Mouse (Mus musculus) megakaryocyte, adult 5-6 weeks (primary cell): ENCODE measurements at regions not wholly inside any gene's neighbourhood (a gene's known extent, or its start where the extent isn't known, plus 50 kb on each side); places are given as distances from the start of the nearest gene placed in this dataset.

Experiments used
- ATAC-seq: 2 replicates; pipeline ENCODE4 v1.8.0; 2016; ENCODE audit warnings: mild to moderate bottlenecking, inconsistent platforms; ENCODE audit not compliant: poor library complexity, severe bottlenecking

GRCm38 (mm10) chr4:54704696-54705095 lies 240.2 kb upstream of the Zfp462 start:
- no peak for ATAC-seq

GRCm38 (mm10) chr4:54709751-54710150 lies 235.1 kb upstream of the Zfp462 start:
- ATAC-seq, result no peak

DNA sequence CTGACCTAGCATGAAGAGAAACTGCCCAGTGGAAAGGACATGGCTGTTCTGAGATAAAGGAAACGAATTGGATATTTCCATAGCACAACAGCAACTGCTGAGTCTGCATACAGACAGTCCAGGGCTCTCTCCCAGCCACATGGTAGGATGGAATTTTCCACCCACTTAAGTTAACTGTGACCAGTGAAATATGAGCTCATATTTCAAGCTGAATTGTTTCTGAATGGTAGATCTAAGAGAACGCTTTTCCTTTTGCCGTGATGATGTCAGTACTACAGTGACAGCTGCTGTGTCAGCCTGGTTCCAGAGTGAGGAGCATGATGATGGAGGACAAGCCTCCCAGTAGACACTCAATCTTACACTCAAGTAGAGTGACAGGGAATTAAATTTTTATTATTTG lies 231.9 kb upstream of the Zfp462 start:
- ATAC-seq, result no peak

DNA sequence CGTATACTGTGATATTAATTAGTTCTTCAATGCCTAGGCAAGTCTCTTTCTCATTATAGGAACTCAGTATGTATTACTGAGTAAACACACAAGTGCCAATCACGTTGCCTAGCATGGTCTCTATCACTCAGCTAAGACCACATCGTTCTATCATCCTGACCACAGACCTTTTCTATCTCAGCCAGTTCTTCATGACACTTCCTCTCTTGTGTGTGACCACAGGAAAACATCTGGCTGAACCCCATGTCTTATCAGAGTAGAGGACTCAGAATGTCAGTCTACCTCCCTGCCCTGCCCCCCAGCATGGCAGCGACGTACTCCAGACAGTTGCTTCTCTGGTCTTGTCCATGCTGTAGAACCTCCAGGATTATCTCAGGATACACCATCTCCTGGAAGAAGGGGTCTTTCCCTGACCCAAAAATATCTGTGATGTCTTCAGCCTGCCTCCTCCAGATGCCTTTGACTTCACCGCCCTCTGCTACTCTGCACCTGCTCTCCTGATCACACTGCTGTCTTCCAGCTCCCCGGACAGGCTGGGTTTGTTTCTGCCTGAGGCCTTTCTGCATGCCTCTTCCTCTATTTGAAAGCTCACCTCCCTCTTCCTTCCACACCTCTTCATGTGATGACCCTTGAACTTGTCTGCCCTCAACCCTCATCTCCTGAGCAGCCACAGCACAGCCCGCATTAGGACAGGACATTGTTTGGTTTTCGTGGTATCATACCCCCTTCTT lies 230.1 kb upstream of the Zfp462 start:
- peak; percentile 40; the same call in 1 of the 2 replicates for ATAC-seq

DNA sequence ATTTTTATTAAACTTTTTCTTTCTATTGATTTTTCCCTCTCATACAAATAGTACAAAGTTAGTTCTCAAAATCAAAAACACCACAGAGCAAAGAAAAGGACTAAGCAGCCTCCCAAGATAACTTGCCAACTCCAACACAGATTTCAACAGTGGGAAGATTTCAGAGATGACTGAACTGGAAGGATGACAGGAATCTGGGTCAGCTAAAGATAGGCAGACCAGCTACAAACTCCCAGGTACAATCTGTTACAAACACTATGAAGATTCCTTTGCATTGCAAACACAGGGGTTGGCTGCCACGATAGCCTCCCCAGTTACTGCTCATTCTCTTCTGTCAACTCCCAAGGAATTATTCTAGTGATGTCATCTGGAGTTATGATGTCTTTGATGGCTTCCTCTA lies 226.8 kb upstream of the Zfp462 start:
- no peak for ATAC-seq

- ATAC-seq, result no peak
Measured at GRCm38 (mm10) chr4:54739001-54739400, 205.8 kb upstream of the Zfp462 start.

DNA sequence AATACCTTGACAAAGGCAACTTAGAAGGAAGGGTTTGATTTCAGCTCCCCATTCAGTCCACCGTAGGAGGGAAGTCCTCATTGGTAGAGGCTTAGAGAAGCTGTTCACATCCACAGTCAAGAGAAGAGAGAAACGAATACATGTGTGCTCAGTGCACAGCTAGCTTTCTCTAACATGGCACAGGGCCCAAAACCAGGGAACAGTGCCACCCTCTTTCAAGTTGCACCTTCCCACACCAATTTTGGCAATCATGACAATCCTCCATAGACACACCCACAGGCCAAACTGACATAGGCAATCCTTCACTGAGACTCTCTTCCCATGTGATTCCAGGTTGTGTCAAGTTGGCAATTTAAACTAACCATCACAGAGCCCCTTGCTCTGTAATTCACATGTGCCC lies 193.4 kb upstream of the Zfp462 start:
- no peak for ATAC-seq

GRCm38 (mm10) chr4:54756441-54756840 lies 188.4 kb upstream of the Zfp462 start:
- no peak for ATAC-seq

- ATAC-seq, result peak; percentile 38; the same call in 1 of the 2 replicates
Measured at GRCm38 (mm10) chr4:54757715-54758500, 186.9 kb upstream of the Zfp462 start.

GRCm38 (mm10) chr4:54758501-54758829 lies 186.4 kb upstream of the Zfp462 start:
- ATAC-seq, result peak; percentile 21; the same call in 1 of the 2 replicates

DNA sequence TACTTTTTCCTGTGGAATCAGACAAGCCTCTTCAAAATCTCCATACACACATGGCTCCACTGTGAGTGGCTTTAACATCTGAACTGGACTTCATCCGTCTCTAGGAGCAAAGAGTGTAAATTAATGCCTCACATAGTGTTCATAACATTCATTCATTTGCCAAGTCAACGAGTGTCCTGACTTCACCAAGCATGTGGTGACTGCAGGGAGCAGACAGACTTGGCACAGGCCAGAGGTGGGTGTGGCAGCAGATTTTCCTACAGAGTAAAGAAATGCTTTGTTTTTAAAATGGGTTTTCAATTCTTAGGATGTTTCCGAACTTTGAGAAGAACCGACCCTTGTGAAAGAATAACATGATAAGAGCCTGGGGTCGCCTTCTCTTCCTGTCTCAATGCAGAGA lies 183.6 kb upstream of the Zfp462 start:
- ATAC-seq, result no peak

GRCm38 (mm10) chr4:54765045-54765444 lies 179.8 kb upstream of the Zfp462 start:
- no peak for ATAC-seq

DNA sequence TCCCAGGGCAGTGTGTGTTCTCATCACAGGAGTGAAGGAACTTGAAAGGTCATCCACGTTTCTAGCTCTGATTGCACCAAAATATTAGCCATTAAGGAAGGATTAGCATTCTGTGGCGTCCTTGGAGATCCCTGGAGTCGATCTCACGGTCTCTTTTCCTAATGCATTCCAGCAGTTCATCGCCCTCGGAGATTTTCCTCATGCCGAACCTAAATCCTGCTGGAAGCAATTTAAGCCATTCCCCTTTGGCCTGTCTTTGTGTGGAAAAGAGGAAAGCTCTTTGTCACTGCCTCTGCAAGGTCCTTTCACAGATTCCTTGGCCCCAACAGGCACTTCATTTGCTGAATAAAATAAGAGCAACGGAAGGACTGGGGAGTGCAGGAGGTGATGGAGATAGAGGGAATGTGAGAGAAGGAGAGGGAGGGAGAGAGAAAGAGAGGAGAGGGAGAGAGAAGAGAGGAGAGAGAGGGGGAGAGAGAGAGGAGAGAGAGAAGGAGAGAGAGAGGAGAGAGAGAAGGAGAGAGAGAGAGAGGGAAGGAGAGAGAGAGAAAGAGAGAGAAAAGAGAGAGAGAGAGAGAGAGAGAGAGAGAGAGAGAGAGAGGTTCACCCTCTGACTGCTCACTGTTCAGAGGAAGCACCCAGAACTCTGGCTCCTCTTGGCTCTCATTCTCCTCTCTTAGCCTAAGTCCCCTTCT lies 177.2 kb upstream of the Zfp462 start:
- ATAC-seq, result no peak

DNA sequence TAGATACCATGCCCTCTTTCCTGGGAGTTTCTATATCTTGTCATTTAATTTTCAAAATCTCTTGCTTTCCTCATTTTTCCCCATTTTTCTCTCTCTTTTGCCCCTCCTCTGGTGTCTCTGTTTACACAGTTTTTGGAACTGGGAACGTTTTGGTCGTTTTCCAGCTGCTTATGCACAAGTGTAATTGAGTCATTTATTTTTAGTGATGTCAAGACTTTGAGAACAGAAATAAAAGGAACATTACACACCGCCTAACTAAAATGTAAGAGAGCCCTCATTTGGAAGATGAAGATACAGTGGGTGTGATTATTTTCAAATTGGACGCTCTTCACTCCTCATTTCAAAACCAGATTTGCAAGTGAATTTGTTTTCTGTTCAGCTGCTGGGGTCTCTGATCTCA lies 176.0 kb upstream of the Zfp462 start:
- ATAC-seq, result no peak

- ATAC-seq, result no peak
Measured at GRCm38 (mm10) chr4:54774066-54774465, 170.8 kb upstream of the Zfp462 start.

DNA sequence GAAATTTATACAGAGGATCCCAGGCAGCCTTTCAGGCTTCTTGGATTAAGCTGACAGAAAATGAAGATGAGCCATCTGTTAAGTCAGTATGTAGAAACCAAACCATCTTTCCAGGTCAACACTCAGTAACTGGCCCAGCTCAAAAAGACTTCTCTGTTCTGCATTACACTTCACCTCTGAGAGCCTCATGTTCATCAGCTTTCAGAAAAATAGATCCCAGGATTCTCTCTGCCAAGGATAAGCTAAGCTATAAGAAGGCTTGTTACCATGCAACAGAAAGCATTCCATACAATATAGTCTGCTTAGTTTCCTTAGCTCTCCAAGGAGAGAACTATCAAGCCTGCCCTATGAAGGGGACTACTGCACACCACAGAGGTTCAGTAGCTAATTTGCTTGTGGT lies 170.1 kb upstream of the Zfp462 start:
- ATAC-seq, result no peak

- no peak for ATAC-seq
Measured at GRCm38 (mm10) chr4:54780511-54780910, 164.3 kb upstream of the Zfp462 start.

- ATAC-seq, result no peak
Measured at GRCm38 (mm10) chr4:54791217-54791742, 153.6 kb upstream of the Zfp462 start.

DNA sequence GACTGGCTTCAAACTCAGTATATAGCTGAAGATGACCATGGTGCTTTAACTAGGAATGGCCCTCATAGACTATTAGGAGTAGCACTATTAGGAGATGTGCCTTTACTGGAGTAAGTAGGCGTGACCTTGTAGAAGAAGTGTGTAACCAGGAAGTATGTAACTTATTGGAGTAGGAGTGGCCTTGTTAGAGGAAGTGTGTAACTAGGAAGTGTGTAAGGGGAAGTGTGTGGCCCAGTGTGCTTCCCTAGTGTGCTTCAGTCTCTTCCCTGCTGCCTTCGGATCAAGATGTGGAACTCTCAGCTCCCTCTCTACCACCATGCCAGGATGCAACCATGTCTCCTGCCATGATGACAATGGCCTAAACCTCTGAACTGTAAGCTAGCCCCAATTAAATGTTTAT lies 151.0 kb upstream of the Zfp462 start:
- peak; percentile 96 for ATAC-seq

DNA sequence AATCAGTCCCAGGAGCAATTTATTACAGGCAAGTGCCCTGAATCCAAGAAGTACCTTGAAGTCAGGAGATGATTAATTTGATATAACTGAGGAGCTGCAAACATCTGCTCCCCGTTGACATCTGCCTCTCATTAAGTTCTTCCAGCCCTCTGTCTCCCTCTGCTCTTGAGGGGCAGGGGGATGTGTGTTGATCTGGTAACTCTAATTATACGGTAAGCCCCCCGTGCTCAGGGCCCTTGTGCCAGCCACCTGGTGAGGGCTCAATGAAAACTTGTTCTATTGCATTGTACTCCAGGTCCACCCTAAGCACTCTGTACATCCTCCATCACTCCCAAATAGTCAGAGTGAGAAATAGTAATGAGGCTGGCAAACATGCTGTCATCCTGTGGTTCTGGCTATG lies 149.6 kb upstream of the Zfp462 start:
- no peak for ATAC-seq

GRCm38 (mm10) chr4:54798523-54798922 lies 146.3 kb upstream of the Zfp462 start:
- ATAC-seq, result no peak

DNA sequence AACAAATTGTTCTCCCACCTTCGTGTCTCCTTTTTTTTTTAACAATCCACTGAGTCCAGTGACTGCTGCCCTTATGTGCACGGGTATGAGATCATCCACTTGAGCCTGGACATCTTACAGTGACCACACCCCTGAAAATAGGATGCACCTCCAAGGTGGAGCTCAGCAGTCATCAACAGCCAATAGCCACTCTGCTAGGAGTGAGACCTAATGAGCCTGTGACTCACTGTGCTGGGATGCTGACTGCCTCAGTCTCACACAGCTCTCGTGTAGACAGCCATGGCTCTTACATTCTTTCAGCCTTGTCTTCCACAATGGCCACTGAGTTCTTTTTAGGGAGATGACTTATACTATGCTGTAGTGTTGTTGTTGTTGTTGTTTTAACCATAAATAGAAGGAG lies 133.7 kb upstream of the Zfp462 start:
- ATAC-seq, result no peak
